Mouse (Mus musculus): ENCODE measurements around the gene Fam102b.

- TF ChIP-seq CTCF (IDR thresholded peaks at IDR 0.05; ENCODE audit: control insufficient read depth, insufficient read depth, low read length): no peak
- no peak for TF ChIP-seq POLR2A (IDR thresholded peaks at IDR 0.05; ENCODE audit: borderline replicate concordance, control insufficient read depth, low read depth, low read length)
Measured at GRCm38 (mm10) chr3:109043395-109043794, 16.0 kb upstream of the Fam102b start.
